Mouse (Mus musculus): ENCODE measurements at regions not wholly inside any gene's neighbourhood (a gene's known extent, or its start where the extent isn't known, plus 50 kb on each side); places are given as distances from the start of the nearest gene placed in this dataset.

DNA sequence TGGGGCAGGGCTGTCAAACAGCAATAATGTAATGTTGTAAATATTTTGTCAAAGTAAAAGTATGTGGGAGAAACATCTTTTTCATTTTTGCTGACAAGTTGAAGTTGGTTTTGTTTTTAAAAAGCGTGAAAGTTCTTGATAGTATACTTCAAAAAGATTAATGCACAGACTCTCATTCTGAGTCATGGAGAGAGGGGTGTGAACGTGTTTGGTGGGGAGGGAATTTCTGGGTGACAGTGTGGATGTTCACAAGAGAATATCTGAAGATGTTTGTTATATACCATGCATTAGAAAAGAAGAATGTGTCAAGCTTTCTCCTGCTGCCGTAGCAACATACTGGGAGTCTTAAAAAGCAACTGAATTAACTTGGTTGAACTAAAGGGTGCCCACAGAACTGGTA, 57.0 kb downstream of the Rps29 start:
- H3K36me3 ChIP-seq (ENCODE audit: control insufficient read depth, insufficient read depth, low read length, poor library complexity, severe bottlenecking) = no peaks in the 10 kb centered on the region
- no peak overlapping the region for H3K9ac ChIP-seq (ENCODE audit: low read depth, poor library complexity, severe bottlenecking)
- TF ChIP-seq CTCF (IDR thresholded peaks at IDR 0.05; ENCODE audit: low read depth, low read length) (no peak), POLR2A (IDR thresholded peaks at IDR 0.05; ENCODE audit: insufficient read depth, low read length) (no peak), EP300 (IDR thresholded peaks at IDR 0.05; ENCODE audit: insufficient read depth, low read depth, low read length) (no peak)
- H3K4me3 ChIP-seq (ENCODE audit: low read depth, low read length) = no peak overlapping the region
- H3K27me3 ChIP-seq (ENCODE audit: control insufficient read depth, insufficient read depth, low read length, poor library complexity, severe bottlenecking) = no peaks in the 10 kb centered on the region
- H3K9me3 ChIP-seq (replicated peaks; ENCODE audit: control insufficient read depth, insufficient read depth, low read length, poor library complexity, severe bottlenecking) = no peaks in the 10 kb centered on the region
- H3K27ac ChIP-seq (ENCODE audit: insufficient read depth, low read length) = no peak overlapping the region
- no peaks in the 10 kb centered on the region for H3K4me1 ChIP-seq (ENCODE audit: control insufficient read depth, insufficient read depth, low read length)

DNA sequence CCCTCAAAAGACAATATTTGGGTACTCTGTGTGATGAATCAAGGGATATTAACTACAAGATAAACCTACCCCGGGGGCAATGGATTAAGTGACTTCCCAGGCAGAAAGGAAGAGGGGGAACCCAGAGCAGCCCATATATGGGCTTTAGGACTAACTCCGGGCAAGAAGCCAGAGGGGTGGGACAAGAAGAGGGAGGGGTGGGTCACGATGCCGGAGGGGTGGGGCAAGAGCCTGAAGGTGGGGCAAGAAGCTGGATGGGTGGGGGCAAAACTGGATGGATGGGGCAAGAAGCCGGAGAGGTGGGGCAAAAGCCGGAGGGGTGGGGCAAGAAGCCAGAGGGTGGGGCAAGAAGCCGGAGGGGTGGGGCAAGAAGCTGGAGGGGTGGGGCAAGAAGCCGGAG, 64.1 kb downstream of the Rps29 start:
- no peak overlapping the region for H3K4me3 ChIP-seq (ENCODE audit: low read depth, low read length)
- H3K27me3 ChIP-seq (ENCODE audit: control insufficient read depth, insufficient read depth, low read length, poor library complexity, severe bottlenecking) = no peaks in the 10 kb centered on the region
- no peaks in the 10 kb centered on the region for H3K36me3 ChIP-seq (ENCODE audit: control insufficient read depth, insufficient read depth, low read length, poor library complexity, severe bottlenecking)
- H3K9ac ChIP-seq (ENCODE audit: low read depth, poor library complexity, severe bottlenecking) = no peak overlapping the region
- no peak for TF ChIP-seq EP300 (IDR thresholded peaks at IDR 0.05; ENCODE audit: insufficient read depth, low read depth, low read length)
- H3K9me3 ChIP-seq (replicated peaks; ENCODE audit: control insufficient read depth, insufficient read depth, low read length, poor library complexity, severe bottlenecking) = no peaks in the 10 kb centered on the region
- H3K27ac ChIP-seq (ENCODE audit: insufficient read depth, low read length) = no peak overlapping the region
- no peaks in the 10 kb centered on the region for H3K4me1 ChIP-seq (ENCODE audit: control insufficient read depth, insufficient read depth, low read length)

DNA sequence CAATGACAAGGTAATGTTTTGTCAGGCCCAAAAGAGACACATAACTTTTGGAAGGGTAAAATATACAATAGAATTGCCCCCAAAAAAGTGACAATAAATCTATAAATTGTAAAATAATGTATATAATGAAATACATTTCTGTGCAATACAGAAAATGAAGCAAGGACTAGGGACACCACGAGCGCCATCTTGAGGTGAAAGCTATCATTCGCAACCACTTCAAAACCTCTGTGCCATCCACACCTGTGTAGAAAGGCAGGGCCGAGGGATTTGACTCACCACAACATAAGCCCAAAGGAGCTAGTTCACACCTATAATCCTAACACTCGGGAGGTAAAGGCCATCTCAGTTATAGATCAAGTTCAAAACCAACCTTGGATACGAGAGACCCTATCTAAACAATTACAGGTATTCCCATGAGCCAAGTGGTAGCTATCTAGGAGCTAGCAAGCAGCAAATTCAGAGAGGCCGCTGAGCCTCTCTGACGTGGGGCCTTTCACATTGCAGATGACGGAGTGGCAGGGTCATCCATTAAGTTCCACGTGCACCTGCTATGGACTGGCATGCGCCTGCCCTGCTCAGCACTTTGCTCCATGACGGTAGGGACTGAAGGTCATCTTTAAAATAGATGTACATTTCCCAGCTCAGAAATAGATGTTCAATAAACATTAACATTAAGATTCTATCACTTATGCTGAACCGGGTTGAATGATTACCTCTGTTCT, 65.8 kb downstream of the Rps29 start:
- no peak overlapping the region for H3K27ac ChIP-seq (ENCODE audit: insufficient read depth, low read length)
- H3K27me3 ChIP-seq (ENCODE audit: control insufficient read depth, insufficient read depth, low read length, poor library complexity, severe bottlenecking) = no peaks in the 10 kb centered on the region
- TF ChIP-seq EP300 (IDR thresholded peaks at IDR 0.05; ENCODE audit: insufficient read depth, low read depth, low read length) = no peak
- peak; percentile 36 for TF ChIP-seq CTCF (IDR thresholded peaks at IDR 0.05; ENCODE audit: low read depth, low read length)

DNA sequence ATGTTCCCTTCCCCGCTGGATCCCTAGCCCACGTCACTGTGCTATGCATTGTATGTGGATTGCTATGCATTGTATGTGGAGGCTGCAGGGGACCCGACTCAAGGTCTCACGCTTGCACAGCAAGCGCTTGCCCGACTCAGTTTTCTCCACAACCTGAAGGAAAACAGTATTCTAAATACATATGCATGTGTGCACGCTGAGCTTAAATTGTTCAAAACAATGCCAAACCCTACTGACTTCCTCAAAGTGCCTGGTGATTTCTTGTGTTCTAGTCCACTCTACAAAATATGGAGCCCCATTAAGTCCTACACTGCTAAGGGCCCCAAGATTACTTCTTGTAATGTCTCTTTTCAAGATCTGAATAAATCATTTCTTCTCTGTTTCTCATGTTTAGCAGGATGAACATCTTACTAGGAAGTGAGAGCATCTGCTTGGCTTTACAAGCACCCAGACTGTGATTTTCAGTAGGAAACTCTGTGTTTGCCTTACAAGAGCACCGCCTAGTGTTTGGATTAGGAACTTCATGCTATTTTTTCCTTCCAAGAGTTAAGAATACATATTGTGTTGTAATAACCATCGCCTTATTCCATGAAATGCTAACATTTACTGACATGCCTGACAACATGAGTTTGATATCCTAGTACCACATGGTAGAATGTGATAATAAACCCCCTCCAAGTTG, 70.9 kb downstream of the Rps29 start:
- no peaks in the 10 kb centered on the region for H3K36me3 ChIP-seq (ENCODE audit: control insufficient read depth, insufficient read depth, low read length, poor library complexity, severe bottlenecking)
- no peaks in the 10 kb centered on the region for H3K27me3 ChIP-seq (ENCODE audit: control insufficient read depth, insufficient read depth, low read length, poor library complexity, severe bottlenecking)
- H3K4me3 ChIP-seq (ENCODE audit: low read depth, low read length) = no peak overlapping the region
- TF ChIP-seq POLR2A (IDR thresholded peaks at IDR 0.05; ENCODE audit: insufficient read depth, low read length) = no peak
- no peak for TF ChIP-seq EP300 (IDR thresholded peaks at IDR 0.05; ENCODE audit: insufficient read depth, low read depth, low read length)
- TF ChIP-seq CTCF (IDR thresholded peaks at IDR 0.05; ENCODE audit: low read depth, low read length) = no peak
- H3K4me1 ChIP-seq (ENCODE audit: control insufficient read depth, insufficient read depth, low read length) = no peaks in the 10 kb centered on the region
- no peak overlapping the region for H3K27ac ChIP-seq (ENCODE audit: insufficient read depth, low read length)
- no peak overlapping the region for H3K9ac ChIP-seq (ENCODE audit: low read depth, poor library complexity, severe bottlenecking)
- H3K9me3 ChIP-seq (replicated peaks; ENCODE audit: control insufficient read depth, insufficient read depth, low read length, poor library complexity, severe bottlenecking) = no peaks in the 10 kb centered on the region

More for the DNA sequence above, 65.8 kb downstream of the Rps29 start:
- Histone ChIP-seq H3K9me3 (replicated peaks; ENCODE audit: control insufficient read depth, insufficient read depth, low read length, poor library complexity, severe bottlenecking) (no peaks in the 10 kb centered on the region), H3K36me3 (ENCODE audit: control insufficient read depth, insufficient read depth, low read length, poor library complexity, severe bottlenecking) (no peaks in the 10 kb centered on the region), H3K4me3 (ENCODE audit: low read depth, low read length) (no peak overlapping the region), H3K9ac (ENCODE audit: low read depth, poor library complexity, severe bottlenecking) (no peak overlapping the region), H3K4me1 (ENCODE audit: control insufficient read depth, insufficient read depth, low read length) (no peaks in the 10 kb centered on the region)

DNA sequence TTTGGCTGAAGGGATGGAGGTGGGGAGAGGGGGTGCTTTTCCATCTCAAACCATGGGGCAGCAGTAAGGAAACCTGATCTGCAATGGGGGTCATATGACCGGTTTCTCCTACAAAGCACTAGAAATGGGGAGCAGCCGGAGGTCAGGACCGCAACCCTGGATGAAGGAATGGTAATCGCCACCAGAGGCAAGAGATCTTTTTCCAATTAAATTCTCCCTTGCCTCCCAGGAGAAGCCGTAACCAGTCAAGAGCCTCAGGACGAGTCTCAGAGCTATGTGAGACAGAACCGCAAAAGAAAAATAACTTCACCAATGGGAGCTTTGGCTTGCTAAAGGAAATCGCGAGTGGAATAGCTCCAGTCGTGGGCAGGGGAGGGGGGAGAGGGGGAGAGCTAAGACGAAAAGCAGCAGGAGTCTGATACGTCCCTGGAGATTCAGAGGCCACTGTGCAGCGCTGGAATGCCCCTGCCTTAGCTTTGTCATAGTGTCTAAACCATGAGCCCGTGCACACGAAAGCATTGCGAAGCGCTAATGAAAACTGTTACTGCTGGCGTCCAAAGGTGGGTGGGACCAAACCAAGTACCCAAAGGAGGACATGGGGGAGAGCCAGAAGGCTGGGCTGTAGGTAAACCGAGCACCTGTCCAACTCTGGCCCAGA, 73.3 kb downstream of the Rps29 start:
- H3K36me3 ChIP-seq (ENCODE audit: control insufficient read depth, insufficient read depth, low read length, poor library complexity, severe bottlenecking) = no peaks in the 10 kb centered on the region
- H3K4me1 ChIP-seq (ENCODE audit: control insufficient read depth, insufficient read depth, low read length) = no peaks in the 10 kb centered on the region
- H3K9me3 ChIP-seq (replicated peaks; ENCODE audit: control insufficient read depth, insufficient read depth, low read length, poor library complexity, severe bottlenecking) = no peaks in the 10 kb centered on the region
- no peak overlapping the region for H3K27ac ChIP-seq (ENCODE audit: insufficient read depth, low read length)
- H3K4me3 ChIP-seq (ENCODE audit: low read depth, low read length) = no peak overlapping the region
- H3K9ac ChIP-seq (ENCODE audit: low read depth, poor library complexity, severe bottlenecking) = no peak overlapping the region
- H3K27me3 ChIP-seq (ENCODE audit: control insufficient read depth, insufficient read depth, low read length, poor library complexity, severe bottlenecking) = no peaks in the 10 kb centered on the region
- TF ChIP-seq EP300 (IDR thresholded peaks at IDR 0.05; ENCODE audit: insufficient read depth, low read depth, low read length) (no peak), POLR2A (IDR thresholded peaks at IDR 0.05; ENCODE audit: insufficient read depth, low read length) (no peak), CTCF (IDR thresholded peaks at IDR 0.05; ENCODE audit: low read depth, low read length) (no peak)

DNA sequence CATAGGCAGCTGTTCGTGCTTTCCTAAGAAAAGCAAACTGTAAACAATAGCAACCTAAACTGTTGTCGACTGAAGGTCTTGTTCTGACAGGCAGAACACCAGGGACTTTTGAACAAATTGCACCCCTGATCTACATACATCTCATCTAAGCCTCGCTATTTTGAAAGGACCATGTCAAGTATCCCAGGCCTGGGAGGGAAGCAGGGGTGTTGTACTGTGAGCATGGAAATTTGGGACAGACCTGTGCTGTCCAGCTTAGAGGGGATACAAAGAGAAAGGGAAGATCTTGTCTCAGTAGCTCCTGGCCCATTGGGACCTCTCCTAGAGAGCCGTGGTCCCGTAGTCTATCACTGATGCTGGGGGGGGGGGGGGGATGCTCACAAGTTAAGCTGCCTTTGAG, 74.3 kb downstream of the Rps29 start:
- Histone ChIP-seq H3K36me3 (ENCODE audit: control insufficient read depth, insufficient read depth, low read length, poor library complexity, severe bottlenecking) (no peaks in the 10 kb centered on the region), H3K4me3 (ENCODE audit: low read depth, low read length) (no peak overlapping the region), H3K9me3 (replicated peaks; ENCODE audit: control insufficient read depth, insufficient read depth, low read length, poor library complexity, severe bottlenecking) (no peaks in the 10 kb centered on the region), H3K4me1 (ENCODE audit: control insufficient read depth, insufficient read depth, low read length) (no peaks in the 10 kb centered on the region), H3K27ac (ENCODE audit: insufficient read depth, low read length) (no peak overlapping the region), H3K9ac (ENCODE audit: low read depth, poor library complexity, severe bottlenecking) (no peak overlapping the region), H3K27me3 (ENCODE audit: control insufficient read depth, insufficient read depth, low read length, poor library complexity, severe bottlenecking) (no peaks in the 10 kb centered on the region)
- no peak for TF ChIP-seq CTCF (IDR thresholded peaks at IDR 0.05; ENCODE audit: low read depth, low read length)
- no peak for TF ChIP-seq POLR2A (IDR thresholded peaks at IDR 0.05; ENCODE audit: insufficient read depth, low read length)
- TF ChIP-seq EP300 (IDR thresholded peaks at IDR 0.05; ENCODE audit: insufficient read depth, low read depth, low read length) = no peak

Measured in ES-Bruce4 (cell line).